Mouse (Mus musculus): ENCODE results near the gene Krt77.

Gene Krt77

DNA sequence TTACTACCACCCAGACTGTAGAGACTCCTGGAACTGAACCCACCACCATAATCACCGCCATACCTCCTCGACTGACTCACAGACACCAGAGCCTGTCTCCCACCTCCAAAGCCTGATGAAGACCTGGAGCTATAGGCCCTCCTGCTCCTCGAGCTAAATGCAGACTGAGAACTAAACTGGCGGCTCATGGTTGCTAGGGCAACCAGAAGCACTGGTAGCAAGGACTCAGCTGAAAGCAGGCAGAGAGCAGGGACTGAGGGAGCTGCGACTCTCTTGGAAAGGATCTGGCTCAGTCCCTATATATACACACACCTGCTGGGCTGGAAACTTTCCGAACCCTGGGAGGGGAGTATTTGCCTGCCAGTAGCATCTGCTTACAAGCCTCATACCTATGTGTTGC lies at the start of gene Krt77:
Gene Krt77, minus strand, starts transcription at position 275 of the 400 bp plus-strand sequence.
- TF ChIP-seq GATA4 (IDR thresholded peaks at IDR 0.05; ENCODE audit: insufficient replicate concordance, low read length) = no peak

DNA sequence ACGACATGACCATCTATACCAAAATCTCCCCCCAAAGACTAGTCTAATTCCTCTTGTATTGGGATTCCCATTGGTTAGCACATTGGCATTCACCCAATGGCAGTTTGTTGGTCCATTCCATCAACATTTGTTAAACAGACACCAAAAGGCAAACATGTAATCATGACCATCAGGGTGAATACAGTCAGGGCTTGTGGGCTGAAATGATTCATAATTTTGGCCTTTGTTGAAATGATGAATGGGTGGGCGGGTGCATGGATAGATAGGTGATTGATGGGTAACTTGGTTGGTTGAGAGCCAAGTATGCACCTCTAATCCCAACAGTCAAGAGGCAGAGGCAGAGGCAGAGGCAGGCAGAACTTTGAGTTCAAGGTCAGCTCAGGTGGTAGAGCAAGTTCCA lies 46.6 kb upstream of the Krt77 start:
- TF ChIP-seq GATA4 (IDR thresholded peaks at IDR 0.05; ENCODE audit: insufficient replicate concordance, low read length) = no peak

DNA sequence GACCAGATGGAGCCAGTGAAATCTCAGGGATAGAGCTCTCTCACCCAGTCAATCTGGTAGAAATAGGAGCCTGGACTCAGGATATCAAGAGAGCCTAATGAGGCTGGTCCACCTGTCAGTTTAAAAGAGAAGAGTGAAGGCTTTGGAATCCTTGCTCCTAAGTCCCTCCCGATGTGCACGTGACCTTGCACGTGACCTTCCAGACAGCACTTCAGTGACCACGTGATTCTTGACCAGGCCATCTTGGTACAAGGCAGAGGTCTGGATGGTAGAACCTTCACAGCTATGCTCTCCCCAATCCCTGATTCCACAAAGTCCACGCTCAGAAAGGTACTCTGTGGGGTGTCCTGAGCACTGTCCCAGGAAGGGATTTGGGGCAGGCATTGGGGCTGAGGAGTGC lies 35.3 kb upstream of the Krt77 start:
- TF ChIP-seq GATA4 (IDR thresholded peaks at IDR 0.05; ENCODE audit: insufficient replicate concordance, low read length) = no peak

DNA sequence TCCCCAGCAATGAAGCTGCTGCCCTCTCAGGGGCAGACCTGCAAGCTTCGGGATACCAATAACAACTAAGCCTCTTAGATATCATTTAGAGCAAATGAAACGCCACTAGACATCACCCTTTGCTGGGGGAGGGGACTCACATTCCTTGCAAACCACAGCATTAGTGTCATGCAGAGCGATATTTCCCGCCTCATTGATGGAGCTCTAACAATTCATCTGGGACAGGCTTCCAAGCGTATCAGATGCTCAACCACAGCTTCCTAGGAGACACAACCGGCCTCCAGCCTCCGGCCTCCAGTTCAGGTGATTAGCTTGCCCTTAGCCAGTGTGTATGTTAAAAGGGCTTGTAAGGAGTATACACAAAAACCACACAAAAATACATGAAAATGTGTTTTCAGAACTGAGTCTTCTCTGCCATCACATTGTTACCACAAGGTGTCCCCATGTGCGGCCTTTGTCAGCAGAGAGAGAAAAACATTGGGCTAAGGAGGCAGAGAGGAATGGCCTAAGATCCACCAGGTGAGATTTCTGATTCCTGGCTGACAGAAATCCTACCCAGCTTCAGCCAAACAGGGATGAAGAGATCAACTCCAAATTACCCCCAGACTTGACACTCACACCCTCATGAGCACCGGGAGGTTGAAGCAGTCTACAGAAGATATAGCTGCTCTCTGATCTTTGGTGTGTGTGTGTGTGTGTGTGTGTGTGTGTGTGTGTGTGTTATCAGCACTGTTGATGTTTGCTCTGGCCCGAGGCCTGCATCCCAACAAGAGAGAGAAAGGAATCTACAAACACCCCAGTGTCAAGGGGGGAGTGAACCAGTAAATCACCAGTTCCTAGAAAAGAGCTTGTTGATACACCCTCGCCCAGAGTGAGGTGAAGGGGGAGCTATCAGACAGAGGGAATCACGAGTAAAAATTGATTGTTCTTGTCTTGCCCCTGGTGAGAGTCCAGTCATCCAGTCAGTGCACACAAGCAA lies 33.0 kb upstream of the Krt77 start:
- TF ChIP-seq GATA4 (IDR thresholded peaks at IDR 0.05; ENCODE audit: insufficient replicate concordance, low read length) = peak; percentile 77

DNA sequence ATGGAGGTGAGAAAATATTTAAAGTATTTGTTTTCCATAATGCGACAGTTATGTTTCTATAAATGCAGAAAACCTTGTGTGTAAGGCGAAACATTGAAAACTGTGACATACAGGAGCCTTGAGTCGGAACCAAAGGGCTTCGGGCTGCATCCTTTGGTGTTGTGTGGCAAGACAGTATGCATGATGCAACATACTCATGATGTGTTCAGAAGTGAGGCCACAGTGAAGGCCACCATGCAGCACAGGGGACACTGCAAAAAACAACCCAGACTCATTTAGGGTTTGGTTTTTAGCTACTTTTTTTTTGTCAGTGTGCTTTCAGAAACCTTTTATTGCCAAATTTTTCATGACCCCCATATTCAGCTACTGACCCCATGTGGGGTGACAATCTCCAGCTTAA lies 25.7 kb upstream of the Krt77 start:
- no peak for TF ChIP-seq GATA4 (IDR thresholded peaks at IDR 0.05; ENCODE audit: insufficient replicate concordance, low read length)

DNA sequence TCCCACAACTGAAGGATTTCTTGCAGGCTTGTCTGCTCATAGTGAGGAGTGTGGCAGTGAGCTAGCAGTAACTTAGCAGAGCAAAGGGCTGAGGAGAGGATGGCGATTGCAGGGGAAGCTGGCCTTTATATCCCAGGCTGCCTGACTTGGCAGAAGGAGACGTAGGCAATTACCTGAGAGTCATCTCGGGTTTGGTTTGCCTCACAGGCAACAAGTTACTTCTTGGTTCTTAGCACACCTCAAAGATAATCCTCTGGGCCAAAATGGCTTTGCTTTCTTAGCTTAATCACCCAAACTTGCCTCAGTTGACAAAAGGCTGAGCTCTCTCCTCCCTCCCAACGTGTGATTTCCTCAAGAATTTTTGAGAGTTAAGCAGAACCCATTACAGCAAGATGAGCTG lies 23.3 kb upstream of the Krt77 start, which contains the start of gene Krt76:
Gene Krt76, minus strand, starts transcription at position 101 of the 400 bp plus-strand sequence.
- no peak for TF ChIP-seq GATA4 (IDR thresholded peaks at IDR 0.05; ENCODE audit: insufficient replicate concordance, low read length)

DNA sequence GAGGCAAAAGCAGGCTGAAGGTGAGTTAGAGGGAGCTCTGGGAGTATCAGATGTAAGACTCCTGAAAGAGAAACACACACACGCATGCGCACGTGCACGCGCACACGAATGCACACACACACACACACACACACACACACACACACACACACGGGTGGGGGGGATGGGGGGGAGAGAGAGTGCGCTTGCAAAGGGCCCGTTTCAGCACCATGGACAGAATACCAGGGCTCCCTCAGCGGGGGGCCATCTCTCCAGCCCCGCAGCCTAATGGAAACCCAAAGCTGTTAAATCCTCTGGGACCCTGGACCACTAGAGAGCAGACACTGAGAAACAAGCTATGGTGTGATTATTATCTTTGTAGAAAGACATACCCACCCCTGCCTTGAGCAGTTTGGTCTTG lies 10.3 kb upstream of the Krt77 start:
- TF ChIP-seq GATA4 (IDR thresholded peaks at IDR 0.05; ENCODE audit: insufficient replicate concordance, low read length) = no peak

DNA sequence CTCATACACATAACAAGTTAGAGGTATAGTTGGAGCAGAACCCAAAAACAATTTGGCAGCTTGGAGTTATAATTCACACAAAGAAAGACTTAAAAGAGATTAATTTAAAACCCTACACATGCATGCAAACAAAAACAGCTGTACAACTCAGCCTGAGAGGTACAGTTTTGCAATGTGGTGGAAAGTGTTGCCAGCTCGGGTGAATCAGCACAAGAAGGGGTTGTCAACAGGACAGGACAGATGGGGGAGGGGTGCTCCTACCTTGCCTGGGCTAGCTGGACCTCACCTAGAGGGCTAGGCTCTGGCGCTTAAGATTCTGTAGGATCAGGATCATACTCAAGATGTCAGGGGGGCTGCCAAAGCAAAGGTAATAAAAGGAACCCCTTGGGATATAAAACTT lies 8.5 kb upstream of the Krt77 start:
- no peak for TF ChIP-seq GATA4 (IDR thresholded peaks at IDR 0.05; ENCODE audit: insufficient replicate concordance, low read length)

DNA sequence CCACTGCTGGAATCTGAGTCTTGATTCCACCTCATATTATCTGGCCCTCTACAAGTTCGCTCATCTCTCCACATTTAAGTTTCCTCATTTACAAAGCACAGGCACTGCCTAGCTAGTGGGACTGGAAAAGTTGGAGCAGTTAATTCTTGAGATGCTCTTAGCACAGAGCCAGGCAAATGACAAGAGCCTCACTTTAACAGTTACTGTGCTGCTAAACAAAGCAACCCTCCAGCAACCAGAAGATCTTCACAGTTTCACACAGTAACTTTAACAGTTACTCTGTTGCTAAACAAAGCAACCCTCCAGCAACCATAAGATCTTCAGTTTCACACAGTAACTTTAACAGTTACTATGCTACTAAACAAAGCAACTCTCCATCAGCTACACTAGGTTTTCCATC lies 4.9 kb upstream of the Krt77 start:
- TF ChIP-seq GATA4 (IDR thresholded peaks at IDR 0.05; ENCODE audit: insufficient replicate concordance, low read length) = no peak

DNA sequence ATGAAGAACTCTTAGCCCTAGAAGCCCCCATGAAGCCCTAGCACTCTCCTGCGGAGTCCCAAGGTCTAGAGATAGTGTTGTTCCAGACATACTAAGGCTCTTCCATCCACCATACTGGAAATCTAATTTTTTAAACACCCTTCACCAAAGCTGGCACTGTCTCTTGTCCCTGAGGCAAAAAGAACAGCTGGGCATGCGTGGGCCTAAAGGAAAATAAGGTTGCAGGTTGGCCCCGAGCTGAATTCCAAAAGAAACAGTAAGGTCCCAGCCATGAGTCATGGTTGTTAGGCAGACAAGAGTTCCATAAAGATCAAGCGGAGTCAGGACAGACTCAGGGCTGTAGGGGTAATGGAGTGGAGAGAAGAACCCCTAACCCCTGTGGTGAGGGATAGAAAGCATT lies 3.7 kb upstream of the Krt77 start:
- no peak for TF ChIP-seq GATA4 (IDR thresholded peaks at IDR 0.05; ENCODE audit: insufficient replicate concordance, low read length)

DNA sequence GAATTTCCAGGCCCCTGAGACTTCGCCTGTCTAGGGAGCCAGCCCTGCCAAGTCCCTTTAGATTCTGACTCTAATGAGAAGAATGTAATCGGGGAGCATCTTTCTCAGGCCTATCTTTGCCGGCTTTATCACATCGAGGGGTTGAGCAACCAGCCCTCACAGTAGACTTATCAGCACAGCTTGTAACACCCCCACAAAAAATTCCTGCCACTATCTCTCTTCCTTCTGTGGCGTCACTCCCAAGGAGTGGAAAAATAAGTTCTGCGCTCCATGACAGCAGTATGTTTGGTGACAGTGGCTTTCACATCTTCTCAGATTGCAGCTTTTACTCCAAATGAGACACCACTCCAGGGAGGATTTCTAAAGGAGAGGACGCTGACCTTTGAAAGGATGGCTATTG lies 2.8 kb downstream of the Krt77 start:
- TF ChIP-seq GATA4 (IDR thresholded peaks at IDR 0.05; ENCODE audit: insufficient replicate concordance, low read length) = no peak

DNA sequence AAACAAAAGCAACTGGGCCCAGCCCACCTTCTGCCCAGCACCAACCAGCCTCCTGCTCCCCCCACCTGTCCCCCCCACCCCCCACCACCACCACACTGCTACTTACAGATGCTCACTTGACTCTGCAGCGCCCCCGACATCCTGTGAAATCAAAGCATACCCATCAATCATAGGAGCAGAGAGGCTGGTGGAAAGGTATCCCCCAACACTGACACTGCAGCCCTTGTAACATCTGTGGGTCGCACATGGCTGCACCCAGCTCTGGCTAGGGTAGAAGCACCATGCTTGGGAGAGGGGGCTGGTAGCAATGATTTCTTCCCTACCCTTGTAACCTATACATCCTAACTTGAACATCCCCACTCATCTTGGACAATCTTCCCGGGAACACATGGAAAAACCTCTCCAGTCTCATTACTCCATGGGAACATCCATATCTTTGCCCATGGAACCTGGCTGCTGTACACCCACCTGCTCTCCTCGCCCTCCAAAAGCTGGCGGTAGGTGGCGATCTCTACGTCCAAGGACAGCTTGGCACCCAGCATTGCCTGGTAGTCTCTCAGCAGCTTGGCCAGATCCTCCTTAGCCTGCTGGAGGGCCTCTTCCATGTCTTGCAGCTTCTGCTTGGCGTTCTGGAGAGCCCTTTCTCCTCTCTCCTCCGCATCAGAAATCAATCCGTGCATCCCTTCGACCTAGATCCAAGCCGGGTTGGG lies 8.9 kb downstream of the Krt77 start:
- no peak for TF ChIP-seq GATA4 (IDR thresholded peaks at IDR 0.05; ENCODE audit: insufficient replicate concordance, low read length)

DNA sequence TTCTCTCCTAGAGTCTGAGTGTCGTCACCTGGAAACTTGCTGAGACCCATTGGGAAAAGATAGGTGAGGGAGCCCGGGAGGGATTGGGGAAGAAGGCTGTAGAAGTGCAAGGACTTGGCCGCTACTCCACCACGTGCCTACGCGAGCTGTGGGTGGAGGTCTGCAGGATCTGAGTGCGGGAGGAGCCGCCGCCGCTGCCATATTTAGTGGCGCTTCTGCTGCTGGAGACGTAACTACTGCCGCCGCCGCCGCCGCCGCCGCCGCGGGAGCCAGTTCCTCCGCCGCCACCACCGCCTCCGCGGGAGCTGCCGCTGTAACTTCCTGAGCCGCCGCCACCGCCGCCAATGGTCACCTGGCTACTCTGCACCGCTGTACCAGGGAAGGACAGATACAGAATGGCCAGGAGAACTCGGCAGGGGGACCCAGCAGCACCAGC lies 9.8 kb downstream of the Krt77 start:
- TF ChIP-seq GATA4 (IDR thresholded peaks at IDR 0.05; ENCODE audit: insufficient replicate concordance, low read length) = no peak

DNA sequence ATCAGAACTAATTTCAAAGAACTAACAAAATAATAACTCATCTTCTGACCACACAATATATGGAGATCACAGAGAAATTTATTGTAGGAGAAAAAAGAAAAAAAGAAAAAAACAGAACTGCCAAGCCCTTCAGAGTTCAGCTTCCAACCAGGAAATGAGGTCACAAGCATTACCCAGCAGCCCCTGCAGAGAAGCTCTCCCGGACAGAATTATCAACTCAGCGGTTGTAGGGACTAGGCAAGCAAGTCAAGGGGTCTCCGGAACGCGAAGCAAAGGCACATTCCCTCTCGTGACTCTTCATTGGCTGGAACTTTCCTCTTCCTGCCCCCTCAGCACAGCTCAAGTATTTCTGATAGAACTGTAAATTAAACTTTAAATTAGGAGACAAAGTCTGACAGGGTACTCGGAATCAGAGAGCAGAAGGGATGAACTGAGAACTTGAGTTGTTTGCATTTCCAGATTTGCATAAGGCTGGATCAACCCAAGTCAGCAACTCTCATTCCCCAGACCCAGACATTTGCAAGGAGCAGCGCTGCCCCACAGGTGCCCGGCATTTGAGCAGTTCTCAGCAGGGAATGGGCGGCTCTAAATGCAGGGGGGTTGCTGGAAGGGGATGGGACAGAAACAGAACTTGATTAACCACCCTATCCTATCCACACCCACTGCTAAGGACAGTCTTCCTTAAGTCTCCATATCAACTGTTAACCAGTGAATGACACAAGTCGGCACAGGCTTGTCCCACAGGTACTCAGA lies 10.7 kb downstream of the Krt77 start:
- TF ChIP-seq GATA4 (IDR thresholded peaks at IDR 0.05; ENCODE audit: insufficient replicate concordance, low read length) = no peak

DNA sequence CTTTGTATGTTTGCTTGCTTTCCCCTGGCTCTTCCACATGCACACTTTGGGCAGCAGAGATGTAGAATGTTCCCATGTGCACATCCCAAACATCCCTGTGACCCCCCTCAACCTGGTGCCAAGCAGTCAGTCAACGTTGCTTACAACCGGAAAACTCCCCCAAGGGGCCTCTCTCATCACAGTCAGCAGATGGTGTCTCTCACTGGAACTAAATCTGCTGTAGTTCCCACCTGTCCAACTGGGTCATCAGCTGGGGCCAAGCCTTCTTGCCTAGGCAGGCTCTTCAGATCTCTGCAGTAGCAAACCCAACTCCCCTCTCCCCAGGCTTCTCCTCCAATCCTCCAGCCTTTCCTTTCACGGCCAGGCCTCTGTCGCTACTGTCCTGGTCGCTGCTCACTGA lies 12.8 kb downstream of the Krt77 start:
- no peak for TF ChIP-seq GATA4 (IDR thresholded peaks at IDR 0.05; ENCODE audit: insufficient replicate concordance, low read length)
